Mouse (Mus musculus) gastrocnemius, adult 18-20 months (tissue): ENCODE results near the gene Tns3. TPM values are rescaled to one million over a fixed set of nuclear protein-coding genes. Genes with fewer than 3 reads are reported as not detected.

ENCODE experiments used
- DNase-seq: peaks from one replicate; pipeline ENCODE4 v3.0.0; 2021; ENCODE audit warnings: low spot score
- total RNA-seq, 2 experiments: library from RNA; stranded (reverse); gene quantifications; 2 replicates each; pipeline ENCODE4 v1.2.3; 2021

Gene Tns3
- total RNA-seq, 2 experiments from 2014 or later: 6.6 to 7.9 TPM

- DNase-seq: no peak
Observed at GRCm38 (mm10) chr11:8481529-8481928, 182.8 kb downstream of the Tns3 start.

- DNase-seq: no peak
Observed at GRCm38 (mm10) chr11:8479858-8480257, 184.5 kb downstream of the Tns3 start.

- DNase-seq: peak; percentile 43
Observed at GRCm38 (mm10) chr11:8479313-8479712, 185.0 kb downstream of the Tns3 start.

- DNase-seq: no peak
Observed at GRCm38 (mm10) chr11:8473616-8474015, 190.7 kb downstream of the Tns3 start.

GRCm38 (mm10) chr11:8472439-8472838 is 191.9 kb downstream of the Tns3 start:
- DNase-seq: no peak

GRCm38 (mm10) chr11:8471535-8471934 is 192.8 kb downstream of the Tns3 start:
- DNase-seq: no peak

GRCm38 (mm10) chr11:8469537-8469936 is 194.8 kb downstream of the Tns3 start:
- no peak for DNase-seq

- DNase-seq: peak; percentile 75
Observed at GRCm38 (mm10) chr11:8468161-8469091, 195.9 kb downstream of the Tns3 start.

GRCm38 (mm10) chr11:8467403-8468160 is 196.8 kb downstream of the Tns3 start:
- no peak for DNase-seq

- no peak for DNase-seq
Observed at GRCm38 (mm10) chr11:8463866-8464265, 200.5 kb downstream of the Tns3 start.

GRCm38 (mm10) chr11:8462827-8463405 is 201.4 kb downstream of the Tns3 start:
- DNase-seq: no peak

GRCm38 (mm10) chr11:8460835-8461234 is 203.5 kb downstream of the Tns3 start:
- no peak for DNase-seq

- DNase-seq: no peak
Observed at GRCm38 (mm10) chr11:8457951-8458350, 206.4 kb downstream of the Tns3 start.

- no peak for DNase-seq
Observed at GRCm38 (mm10) chr11:8456586-8457285, 207.6 kb downstream of the Tns3 start.

GRCm38 (mm10) chr11:8455650-8456049 is 208.7 kb downstream of the Tns3 start:
- DNase-seq: no peak

GRCm38 (mm10) chr11:8453252-8453651 is 211.1 kb downstream of the Tns3 start:
- no peak for DNase-seq

GRCm38 (mm10) chr11:8451597-8452201 is 212.6 kb downstream of the Tns3 start:
- DNase-seq: no peak

- DNase-seq: no peak
Observed at GRCm38 (mm10) chr11:8450540-8450939, 213.8 kb downstream of the Tns3 start.

GRCm38 (mm10) chr11:8445915-8446356 is 218.4 kb downstream of the Tns3 start:
- DNase-seq: peak; percentile 62

GRCm38 (mm10) chr11:8444759-8445422 is 219.4 kb downstream of the Tns3 start:
- DNase-seq: no peak
